Comparison of ENCODE assay signal across 38 mouse cellular contexts in the genomic region with DNA sequence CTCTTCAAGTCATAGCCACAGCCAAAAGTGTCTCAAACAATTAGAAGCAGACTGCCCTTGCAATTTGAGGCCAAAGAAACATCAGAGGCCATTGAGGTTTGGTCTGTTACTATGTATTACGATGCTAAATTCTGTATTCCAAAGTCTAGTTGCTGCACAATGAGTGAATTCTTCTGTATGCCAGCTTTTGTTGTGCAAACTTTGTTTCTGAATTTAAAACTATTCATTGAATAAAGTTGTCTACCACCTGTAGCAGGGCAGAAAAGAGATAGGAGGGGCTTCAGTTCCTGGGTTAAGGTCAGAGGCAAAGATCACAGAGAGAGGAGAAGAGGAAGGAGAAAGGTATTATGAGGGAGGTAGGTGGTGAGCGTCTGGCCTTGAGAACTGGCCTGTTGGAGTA. TPM values are rescaled to one million over a fixed set of nuclear protein-coding genes. Genes with fewer than 3 reads are reported as not detected.
"Had no signal": no experiment of that assay in that cellular context is flagged by ENCODE, and none has a peak within 500 bp of the region (broad histone marks: within the 10 kb centered on the region; RNA-seq: fewer than 3 reads in every experiment).

No protein-coding gene starts in this region.

- H3K4me1 ChIP-seq: limb, embryonic 10.5 days; limb, embryonic 12.5 days; limb, embryonic 13.5 days; limb, embryonic 15.5 days; liver, embryonic 12.5 days; liver, embryonic 13.5 days; liver, embryonic 15.5 days; lung, embryonic 15.5 days; midbrain, embryonic 10.5 days; midbrain, embryonic 12.5 days; midbrain, embryonic 13.5 days; midbrain, embryonic 15.5 days; neural tube, embryonic 12.5 days; neural tube, embryonic 13.5 days had no signal

- H3K36me3 ChIP-seq: limb, embryonic 10.5 days; limb, embryonic 12.5 days; limb, embryonic 13.5 days; limb, embryonic 15.5 days; liver, embryonic 12.5 days; liver, embryonic 13.5 days; liver, embryonic 15.5 days; lung, embryonic 15.5 days; midbrain, embryonic 10.5 days; midbrain, embryonic 12.5 days; midbrain, embryonic 13.5 days; midbrain, embryonic 15.5 days; neural tube, embryonic 12.5 days; neural tube, embryonic 13.5 days had no signal

- H3K9me3 ChIP-seq: limb, embryonic 10.5 days; limb, embryonic 12.5 days; limb, embryonic 13.5 days; limb, embryonic 15.5 days; liver, embryonic 15.5 days; lung, embryonic 15.5 days; midbrain, embryonic 15.5 days; neural tube, embryonic 12.5 days had no signal

- H3K4me3 ChIP-seq: limb, embryonic 10.5 days; limb, embryonic 12.5 days; limb, embryonic 13.5 days; limb, embryonic 15.5 days; liver, embryonic 12.5 days; liver, embryonic 13.5 days; liver, embryonic 15.5 days; lung, embryonic 15.5 days; megakaryocyte, embryonic 14.5 days; midbrain, embryonic 10.5 days; midbrain, embryonic 12.5 days; midbrain, embryonic 13.5 days; midbrain, embryonic 15.5 days; myocyte; neural tube, embryonic 12.5 days; neural tube, embryonic 13.5 days had no signal

- H3K9ac ChIP-seq: limb, embryonic 12.5 days; limb, embryonic 13.5 days; limb, embryonic 15.5 days; liver, embryonic 12.5 days; liver, embryonic 13.5 days; liver, embryonic 14.5 days; liver, embryonic 15.5 days; liver, postnatal 0 days; lung, embryonic 14.5 days; lung, embryonic 15.5 days; midbrain, embryonic 12.5 days; midbrain, embryonic 13.5 days; midbrain, embryonic 15.5 days; neural tube, embryonic 12.5 days; neural tube, embryonic 13.5 days had no signal

- DNase-seq: left cerebral cortex, postnatal 4 days; liver; liver, embryonic 13.5 days; liver, postnatal 0 days; lung, adult 18-20 months; lung, adult 2 months; lung, embryonic 14.5 days; lung, postnatal 10 days; lung, postnatal 14 days; lung, postnatal 36 days; lung, postnatal 4 days; midbrain, embryonic 14.5 days had no signal

- H3K27ac ChIP-seq: limb, embryonic 10.5 days; limb, embryonic 12.5 days; limb, embryonic 13.5 days; limb, embryonic 15.5 days; liver, embryonic 12.5 days; liver, embryonic 13.5 days; liver, embryonic 14.5 days; liver, embryonic 15.5 days; lung, embryonic 15.5 days; macrophage; midbrain, embryonic 10.5 days; midbrain, embryonic 12.5 days; midbrain, embryonic 13.5 days; midbrain, embryonic 15.5 days; neural tube, embryonic 12.5 days; neural tube, embryonic 13.5 days had no signal

RNA-seq across cellular contexts. Expression of a gene that starts 38.3 kb away (rescaled TPM):
- total RNA-seq: left cerebral cortex, postnatal 10 days; left cerebral cortex, postnatal 25 days; left cerebral cortex, postnatal 36 days; left cerebral cortex, postnatal 4 days; liver, adult 2 months; megakaryocyte progenitor cell, adult 5-6 weeks; megakaryocyte, adult 5-6 weeks; megakaryocyte-erythroid progenitor cell, adult 5-6 weeks; midbrain, postnatal 0 days; monocyte, adult 5-6 weeks had no signal
